Mouse (Mus musculus) bone marrow macrophage, adult 2 months (primary cell): Measurements from ENCODE around the gene Ankub1. TPM values are rescaled to one million over a fixed set of nuclear protein-coding genes. Genes with fewer than 3 reads are reported as not detected.

Experiments
- H3K27ac ChIP-seq: 2 replicates; pipeline ENCODE4 v1.5.1; 2012; ENCODE audit warnings: low read depth, low read length; ENCODE audit not compliant: insufficient read depth
- H3K4me1 ChIP-seq: 2 replicates; pipeline ENCODE4 v1.6.1; 2012; ENCODE audit warnings: low read length; ENCODE audit not compliant: control insufficient read depth, insufficient read depth
- H3K4me3 ChIP-seq: 2 replicates; pipeline ENCODE4 v1.5.1; 2012; ENCODE audit warnings: mild to moderate bottlenecking, low read length, moderate library complexity; ENCODE audit not compliant: insufficient read depth
- CTCF ChIP-seq: IDR thresholded peaks from 2 replicates; pipeline ENCODE4 v1.5.1; 2012; ENCODE audit warnings: low read depth, mild to moderate bottlenecking, low read length, moderate library complexity
- POLR2A ChIP-seq: IDR thresholded peaks from 2 replicates; pipeline ENCODE4 v1.6.1; 2012; ENCODE audit warnings: mild to moderate bottlenecking, low read depth, low read length, borderline replicate concordance
- polyA plus RNA-seq: library from polyadenylated mRNA; stranded (reverse); fragments of >200 nt; gene quantifications from 2 replicates; pipeline ENCODE4 v1.2.4, GENCODE M21; 2012; ENCODE audit not compliant: missing spikeins, insufficient read depth, insufficient read length

Ankub1 gene
- 0.39 TPM in 1 of 2 replicates, not detected in the other for polyA plus RNA-seq

- Histone ChIP-seq H3K4me1 (peaks cover 9% of the 10 kb centered on the region), H3K4me3 (no peak within 1 kb of the TSS), H3K27ac (no peak within 1 kb of the TSS)
- no peak for TF ChIP-seq CTCF
- no peak for TF ChIP-seq POLR2A
These were observed at the start of gene Ankub1 for GRCm38 (mm10) chr3:57692719-57693118. TSS of gene Ankub1 (minus strand) at chr3:57692799.

- no peak overlapping the region for H3K4me3 ChIP-seq
- peak overlapping the region; percentile 15; the same call in 1 of the 2 replicates for H3K27ac ChIP-seq
- TF ChIP-seq POLR2A: no peak
- TF ChIP-seq CTCF: no peak
- H3K4me1 ChIP-seq: peaks cover 16% of the 10 kb centered on the region
These were observed 47.2 kb upstream of the Ankub1 start for GRCm38 (mm10) chr3:57739830-57740229.

GRCm38 (mm10) chr3:57736419-57737095 is 44.0 kb upstream of the Ankub1 start:
- TF ChIP-seq CTCF (no peak), POLR2A (no peak)
- peak overlapping the region; percentile 85 for H3K4me3 ChIP-seq
- peaks cover 18% of the 10 kb centered on the region for H3K4me1 ChIP-seq

GRCm38 (mm10) chr3:57735511-57736370 is 43.1 kb upstream of the Ankub1 start, which contains the start of gene Rnf13:
TSS of gene Rnf13 (plus strand) at chr3:57736062.
- H3K4me3 ChIP-seq: peak within 1 kb of the TSS; percentile 85
- peak within 1 kb of the TSS; percentile 97 for H3K27ac ChIP-seq
- no peak for TF ChIP-seq POLR2A
- TF ChIP-seq CTCF: no peak
- peaks cover 17% of the 10 kb centered on the region for H3K4me1 ChIP-seq

More at GRCm38 (mm10) chr3:57736419-57737095, 44.0 kb upstream of the Ankub1 start:
- peak overlapping the region; percentile 97 for H3K27ac ChIP-seq

GRCm38 (mm10) chr3:57732206-57732915 is 39.8 kb upstream of the Ankub1 start:
- H3K4me1 ChIP-seq: peaks cover 9% of the 10 kb centered on the region
- no peak overlapping the region for H3K4me3 ChIP-seq
- peak overlapping the region; percentile 45 for H3K27ac ChIP-seq
- TF ChIP-seq POLR2A: no peak
- no peak for TF ChIP-seq CTCF

- Histone ChIP-seq H3K27ac (no peak overlapping the region), H3K4me1 (no peaks in the 10 kb centered on the region), H3K4me3 (no peak overlapping the region)
- TF ChIP-seq POLR2A (no peak), CTCF (no peak)
These were observed 21.6 kb upstream of the Ankub1 start for GRCm38 (mm10) chr3:57714151-57714550.

- peaks cover 7% of the 10 kb centered on the region for H3K4me1 ChIP-seq
- no peak overlapping the region for H3K27ac ChIP-seq
- TF ChIP-seq POLR2A: no peak
- TF ChIP-seq CTCF: no peak
- H3K4me3 ChIP-seq: no peak overlapping the region
These were observed 4.2 kb upstream of the Ankub1 start for GRCm38 (mm10) chr3:57696779-57697178.

- no peak overlapping the region for H3K27ac ChIP-seq
- TF ChIP-seq POLR2A: no peak
- TF ChIP-seq CTCF: no peak
- no peak overlapping the region for H3K4me3 ChIP-seq
- H3K4me1 ChIP-seq: peaks cover 9% of the 10 kb centered on the region
These were observed 3.6 kb upstream of the Ankub1 start for GRCm38 (mm10) chr3:57696249-57696648.

GRCm38 (mm10) chr3:57691772-57692171 is 827 bp downstream of the Ankub1 start:
- H3K4me1 ChIP-seq: peaks cover 9% of the 10 kb centered on the region
- no peak overlapping the region for H3K4me3 ChIP-seq
- no peak overlapping the region for H3K27ac ChIP-seq
- TF ChIP-seq POLR2A (no peak), CTCF (no peak)
